Mouse (Mus musculus) myocyte (in vitro differentiated cells): Measurements from ENCODE around the gene Coq8b.

Experiments used
- E2F4 ChIP-seq: IDR thresholded peaks from one replicate; pipeline ENCODE4 v1.6.1; 2011; ENCODE audit warnings: mild to moderate bottlenecking, control low read depth, moderate library complexity; ENCODE audit not compliant: insufficient read depth
- POLR2A ChIP-seq: IDR thresholded peaks from one replicate; pipeline ENCODE4 v1.6.1; 2011; ENCODE audit warnings: low read depth, mild to moderate bottlenecking, control low read depth, moderate library complexity; ENCODE audit not compliant: insufficient read length
- SRF ChIP-seq: IDR thresholded peaks from one replicate; pipeline ENCODE4 v1.6.1; 2011; ENCODE audit warnings: low read depth; ENCODE audit not compliant: control insufficient read depth, insufficient read length
- TCF12 ChIP-seq: IDR thresholded peaks from one replicate; pipeline ENCODE4 v1.6.1; 2011; ENCODE audit warnings: mild to moderate bottlenecking, control low read depth; ENCODE audit not compliant: poor library complexity, insufficient read depth, severe bottlenecking
- TCF3 ChIP-seq: IDR thresholded peaks from one replicate; pipeline ENCODE4 v1.6.1; 2011; ENCODE audit warnings: low read depth, control low read depth; ENCODE audit not compliant: insufficient read length
- USF1 ChIP-seq: IDR thresholded peaks from one replicate; pipeline ENCODE4 v1.6.1; 2011; ENCODE audit warnings: low read depth, mild to moderate bottlenecking, control low read depth, moderate library complexity

GRCm38 (mm10) chr7:27235726-27236125 lies 2.9 kb downstream of the Coq8b start:
- TF ChIP-seq TCF3: no peak
- TF ChIP-seq E2F4: no peak
- no peak for TF ChIP-seq USF1
- TF ChIP-seq POLR2A: no peak
- no peak for TF ChIP-seq SRF
- TF ChIP-seq TCF12: no peak
